Mouse (Mus musculus) hindbrain, embryonic 11.5 days (tissue): Measurements from ENCODE around the gene Zfp36l1. TPM values are rescaled to one million over a fixed set of nuclear protein-coding genes. Genes with fewer than 3 reads are reported as not detected.
"Not testable (repeated sequence)": the region's sequence is repeated elsewhere in the genome, so short reads cannot be mapped to it uniquely, and the experiment has no call there.

Experiments used
- ATAC-seq: fragments of 200-750 bp; cut with Nextera tagmentation; 2 replicates; pipeline ENCODE4 v1.8.0; 2017; ENCODE audit warnings: mild to moderate bottlenecking, moderate TSS enrichment, moderate library complexity; ENCODE audit not compliant: low FRiP score
- DNase-seq: peaks from one replicate; pipeline ENCODE4 v3.0.0-alpha.2; 2015; ENCODE audit warnings: low spot score
- H3K27ac ChIP-seq: fragments of 300-500 bp; sonication (generic); 2 replicates; pipeline ENCODE4 v1.5.1; 2014; ENCODE audit warnings: mild to moderate bottlenecking, low read depth, low read length
- H3K27me3 ChIP-seq: fragments of 300-500 bp; sonication (generic); 2 replicates; pipeline ENCODE4 v1.6.1; 2014; ENCODE audit warnings: mild to moderate bottlenecking, low read length, moderate library complexity, mixed read lengths; ENCODE audit not compliant: control insufficient read depth, insufficient read depth
- H3K36me3 ChIP-seq: fragments of 300-500 bp; sonication (generic); 2 replicates; pipeline ENCODE4 v1.6.1; 2014; ENCODE audit warnings: mild to moderate bottlenecking, low read length, moderate library complexity, mixed read lengths; ENCODE audit not compliant: control insufficient read depth, insufficient read depth
- H3K4me1 ChIP-seq: fragments of 300-500 bp; sonication (generic); replicated peaks from 2 replicates; pipeline ENCODE4 v1.6.1; 2014; ENCODE audit warnings: low read length, mixed read lengths; ENCODE audit not compliant: control insufficient read depth, insufficient read depth
- H3K4me2 ChIP-seq: fragments of 300-500 bp; sonication (generic); replicated peaks from 2 replicates; pipeline ENCODE4 v1.6.1; 2014; ENCODE audit warnings: mild to moderate bottlenecking, low read depth, low read length
- H3K4me3 ChIP-seq: fragments of 300-500 bp; sonication (generic); 2 replicates; pipeline ENCODE4 v1.5.1; 2014; ENCODE audit warnings: low read depth, low read length
- H3K9ac ChIP-seq: fragments of 300-500 bp; sonication (generic); 2 replicates; pipeline ENCODE4 v1.6.1; 2014; ENCODE audit warnings: low read depth, low read length
- H3K9me3 ChIP-seq: fragments of 300-500 bp; sonication (generic); 2 replicates; pipeline ENCODE4 v1.6.1; 2016; ENCODE audit warnings: low read length; ENCODE audit not compliant: control insufficient read depth
- WGBS: fragments of 180-500 bp; shearing (Covaris S2); extraction: QIAGEN DNeasy Blood & Tissue Kit; methylation state at CpG from one replicate; pipeline ENCODE4 v1.1.7; 2014; 5-methylcytosine and 5-hydroxymethylcytosine counted together
- polyA plus RNA-seq: library from polyadenylated mRNA; unstranded; fragments of >200 nt; fragmentation: Nextera tagmentation; extraction: Ambion mirVana; gene quantifications from 2 replicates; pipeline ENCODE4 v1.2.1, GENCODE M21; 2014

The Zfp36l1 gene
- polyA plus RNA-seq, 1 experiment from 2014 or later, result 127 TPM

GRCm38 (mm10) chr12:80108896-80109668 lies 3.7 kb downstream of the Zfp36l1 start:
- Histone ChIP-seq H3K4me3 (peak overlapping the region; percentile 78), H3K27ac (peak overlapping the region; percentile 75), H3K4me2 (peak overlapping the region; percentile 91), H3K9ac (peak overlapping the region; percentile 95)
- WGBS, result 10% methylated on average over 11 of the region's 11 CpGs
- H3K36me3 ChIP-seq, H3K4me1 ChIP-seq, H3K9me3 ChIP-seq, H3K27me3 ChIP-seq: not testable (repeated sequence)
- DNase-seq, result peak; percentile 90
- peak; percentile 9; the same call in 1 of the 2 replicates for ATAC-seq

- DNase-seq (peak; percentile 36), ATAC-seq (0 out of 2 replicates have a peak, but pooled peaks have one; percentile 15)
Observed at GRCm38 (mm10) chr12:80106896-80107667, 5.7 kb downstream of the Zfp36l1 start.

GRCm38 (mm10) chr12:80106138-80106895 lies 6.5 kb downstream of the Zfp36l1 start:
- no peak for DNase-seq

More at GRCm38 (mm10) chr12:80106896-80107667, 5.7 kb downstream of the Zfp36l1 start:
- Histone ChIP-seq H3K4me3 (no peak overlapping the region), H3K4me2 (no peak overlapping the region), H3K4me1 (no peaks in the 10 kb centered on the region), H3K27ac (no peak overlapping the region), H3K36me3 (0 out of 2 replicates have a peak, but pooled peaks cover 2% of the 10 kb centered on the region), H3K27me3 (no peaks in the 10 kb centered on the region), H3K9me3 (no peaks in the 10 kb centered on the region), H3K9ac (no peak overlapping the region)
- WGBS, result 95% methylated on average over 3 of the region's 3 CpGs

GRCm38 (mm10) chr12:80103521-80103973 lies 9.3 kb downstream of the Zfp36l1 start:
- 61% methylated on average over 5 of the region's 5 CpGs for WGBS
- Histone ChIP-seq H3K4me2 (no peak overlapping the region), H3K9ac (no peak overlapping the region), H3K27ac (no peak overlapping the region), H3K4me1 (no peaks in the 10 kb centered on the region), H3K9me3 (no peaks in the 10 kb centered on the region), H3K4me3 (no peak overlapping the region), H3K27me3 (no peaks in the 10 kb centered on the region), H3K36me3 (0 out of 2 replicates have a peak, but pooled peaks cover 2% of the 10 kb centered on the region)
- DNase-seq, result no peak
- ATAC-seq, result no peak

More at GRCm38 (mm10) chr12:80106138-80106895, 6.5 kb downstream of the Zfp36l1 start:
- Histone ChIP-seq H3K9me3 (no peaks in the 10 kb centered on the region), H3K9ac (no peak overlapping the region), H3K4me1 (no peaks in the 10 kb centered on the region), H3K4me3 (no peak overlapping the region), H3K27ac (no peak overlapping the region), H3K36me3 (0 out of 2 replicates have a peak, but pooled peaks cover 2% of the 10 kb centered on the region), H3K27me3 (no peaks in the 10 kb centered on the region), H3K4me2 (no peak overlapping the region)
- 82% methylated on average over 4 of the region's 4 CpGs for WGBS
- ATAC-seq, result no peak

- H3K4me3 ChIP-seq, result no peak overlapping the region
- ATAC-seq (no peak), DNase-seq (no peak)
- no peak overlapping the region for H3K27ac ChIP-seq
- H3K4me2 ChIP-seq, result no peak overlapping the region
- no peaks in the 10 kb centered on the region for H3K4me1 ChIP-seq
- H3K36me3 ChIP-seq, result 0 out of 2 replicates have a peak, but pooled peaks cover 2% of the 10 kb centered on the region
- H3K9me3 ChIP-seq, result no peaks in the 10 kb centered on the region
- WGBS, result 69% methylated on average over 4 of the region's 4 CpGs
- H3K9ac ChIP-seq, result no peak overlapping the region
- no peaks in the 10 kb centered on the region for H3K27me3 ChIP-seq
Observed at GRCm38 (mm10) chr12:80103089-80103488, 9.7 kb downstream of the Zfp36l1 start.

- Histone ChIP-seq H3K9me3 (no peaks in the 10 kb centered on the region), H3K9ac (no peak overlapping the region), H3K4me3 (no peak overlapping the region), H3K27me3 (no peaks in the 10 kb centered on the region), H3K4me2 (no peak overlapping the region), H3K27ac (no peak overlapping the region), H3K4me1 (no peaks in the 10 kb centered on the region), H3K36me3 (no peaks in the 10 kb centered on the region)
- DNase-seq (no peak), ATAC-seq (no peak)
- WGBS, result 83% methylated on average over 1 of the region's 1 CpGs
Observed at GRCm38 (mm10) chr12:80098825-80099224, 14.0 kb downstream of the Zfp36l1 start.

GRCm38 (mm10) chr12:80096734-80097133 lies 16.1 kb downstream of the Zfp36l1 start:
- H3K4me1 ChIP-seq, result no peaks in the 10 kb centered on the region
- no peak overlapping the region for H3K9ac ChIP-seq
- 83% methylated on average over 6 of the region's 6 CpGs for WGBS
- no peaks in the 10 kb centered on the region for H3K9me3 ChIP-seq
- DNase-seq, result no peak
- no peaks in the 10 kb centered on the region for H3K27me3 ChIP-seq
- H3K27ac ChIP-seq, result no peak overlapping the region
- no peak overlapping the region for H3K4me3 ChIP-seq
- H3K36me3 ChIP-seq, result no peaks in the 10 kb centered on the region
- ATAC-seq, result no peak
- H3K4me2 ChIP-seq, result no peak overlapping the region

- Histone ChIP-seq H3K36me3 (no peaks in the 10 kb centered on the region), H3K4me1 (no peaks in the 10 kb centered on the region), H3K4me3 (no peak overlapping the region), H3K27ac (no peak overlapping the region), H3K9me3 (no peaks in the 10 kb centered on the region), H3K9ac (no peak overlapping the region), H3K27me3 (no peaks in the 10 kb centered on the region), H3K4me2 (no peak overlapping the region)
- ATAC-seq (no peak), DNase-seq (no peak)
Observed at GRCm38 (mm10) chr12:80092787-80093186, 20.0 kb downstream of the Zfp36l1 start.
